Mouse (Mus musculus) heart, embryonic 15.5 days (tissue): ENCODE results near the gene Pdk2. TPM values are rescaled to one million over a fixed set of nuclear protein-coding genes. Genes with fewer than 3 reads are reported as not detected.

Experiments used
- ATAC-seq: fragments of 200-750 bp; cut with Nextera tagmentation; replicated peaks from 2 replicates; pipeline ENCODE4 v1.8.0; 2017; ENCODE audit warnings: low read depth, moderate TSS enrichment; ENCODE audit not compliant: insufficient number of reproducible peaks, insufficient read depth, low FRiP score
- H3K27ac ChIP-seq: fragments of 300-500 bp; sonication (generic); 2 replicates; pipeline ENCODE4 v1.5.1; 2015; ENCODE audit warnings: mild to moderate bottlenecking, inconsistent platforms
- H3K27me3 ChIP-seq: fragments of 300-500 bp; sonication (generic); 2 replicates; pipeline ENCODE4 v1.6.1; 2015; ENCODE audit warnings: inconsistent platforms
- H3K36me3 ChIP-seq: fragments of 300-500 bp; sonication (generic); 2 replicates; pipeline ENCODE4 v1.6.1; 2015; ENCODE audit warnings: mild to moderate bottlenecking, inconsistent platforms
- H3K4me1 ChIP-seq: fragments of 300-500 bp; sonication (generic); replicated peaks from 2 replicates; pipeline ENCODE4 v1.6.1; 2015; ENCODE audit warnings: inconsistent platforms
- H3K4me2 ChIP-seq: fragments of 300-500 bp; sonication (generic); 2 replicates; pipeline ENCODE4 v1.6.1; 2015; ENCODE audit warnings: inconsistent platforms, mild to moderate bottlenecking, moderate library complexity
- H3K4me3 ChIP-seq: fragments of 300-500 bp; sonication (generic); 2 replicates; pipeline ENCODE4 v1.5.1; 2015; ENCODE audit warnings: mild to moderate bottlenecking, inconsistent platforms
- H3K9ac ChIP-seq: fragments of 300-500 bp; sonication (generic); 2 replicates; pipeline ENCODE4 v1.6.1; 2015; ENCODE audit warnings: mild to moderate bottlenecking, inconsistent platforms
- H3K9me3 ChIP-seq: fragments of 300-500 bp; sonication (generic); replicated peaks from 2 replicates; pipeline ENCODE4 v1.6.1; 2016; ENCODE audit warnings: inconsistent platforms
- WGBS: fragments of 180-500 bp; shearing (Covaris S2); methylation state at CpG from one replicate; pipeline ENCODE4 v1.1.7; 2015; ENCODE audit warnings: mixed read lengths; 5-methylcytosine and 5-hydroxymethylcytosine counted together
- polyA plus RNA-seq: library from polyadenylated mRNA; unstranded; fragments of >200 nt; fragmentation: Nextera tagmentation; extraction: Ambion mirVana; gene quantifications from 2 replicates; pipeline ENCODE4 v1.2.1, GENCODE M21; 2015

Pdk2 gene
- polyA plus RNA-seq, 1 experiment from 2014 or later: 114 TPM

- Histone ChIP-seq H3K4me2 (peak overlapping the region; percentile 14; the same call in 1 of the 2 replicates), H3K4me3 (no peak overlapping the region), H3K36me3 (peaks cover 78% of the 10 kb centered on the region), H3K4me1 (peaks cover 52% of the 10 kb centered on the region), H3K9me3 (no peaks in the 10 kb centered on the region), H3K27ac (peak overlapping the region; percentile 56), H3K27me3 (no peaks in the 10 kb centered on the region), H3K9ac (no peak overlapping the region)
- ATAC-seq: no peak
- WGBS: 27% methylated on average over 4 of the region's 4 CpGs
Observed at GRCm38 (mm10) chr11:95000548-95000947, 40.6 kb downstream of the Pdk2 start.

- no peaks in the 10 kb centered on the region for H3K27me3 ChIP-seq
- no peak for ATAC-seq
- H3K4me1 ChIP-seq: peaks cover 56% of the 10 kb centered on the region
- H3K4me3 ChIP-seq: no peak overlapping the region
- H3K9ac ChIP-seq: no peak overlapping the region
- WGBS: 64% methylated on average over 8 of the region's 8 CpGs
- H3K4me2 ChIP-seq: no peak overlapping the region
- H3K9me3 ChIP-seq: no peaks in the 10 kb centered on the region
- peak overlapping the region; percentile 20 for H3K27ac ChIP-seq
- peaks cover 74% of the 10 kb centered on the region for H3K36me3 ChIP-seq
Observed at GRCm38 (mm10) chr11:95000128-95000527, 41.0 kb downstream of the Pdk2 start.

- 0 out of 2 replicates have a peak overlapping the region, but pooled peaks have one; percentile 7 for H3K27ac ChIP-seq
- H3K4me2 ChIP-seq: no peak overlapping the region; the same call in 1 of the 2 replicates
- H3K4me3 ChIP-seq: no peak overlapping the region
- H3K9ac ChIP-seq: no peak overlapping the region
- H3K27me3 ChIP-seq: no peaks in the 10 kb centered on the region
- H3K36me3 ChIP-seq: peaks cover 60% of the 10 kb centered on the region
- WGBS: 70% methylated on average over 16 of the region's 16 CpGs
- H3K4me1 ChIP-seq: peaks cover 68% of the 10 kb centered on the region
- no peaks in the 10 kb centered on the region for H3K9me3 ChIP-seq
- no peak for ATAC-seq
Observed at GRCm38 (mm10) chr11:94998041-94998531, 43.1 kb downstream of the Pdk2 start.

- H3K27ac ChIP-seq: 0 out of 2 replicates have a peak overlapping the region, but pooled peaks have one; percentile 7
- no peak overlapping the region for H3K9ac ChIP-seq
- H3K36me3 ChIP-seq: peaks cover 55% of the 10 kb centered on the region
- 46% methylated on average over 5 of the region's 5 CpGs for WGBS
- ATAC-seq: no peak
- no peaks in the 10 kb centered on the region for H3K27me3 ChIP-seq
- no peaks in the 10 kb centered on the region for H3K9me3 ChIP-seq
- no peak overlapping the region for H3K4me2 ChIP-seq
- no peak overlapping the region for H3K4me3 ChIP-seq
- peaks cover 73% of the 10 kb centered on the region for H3K4me1 ChIP-seq
Observed at GRCm38 (mm10) chr11:94997596-94997995, 43.6 kb downstream of the Pdk2 start.

- no peak overlapping the region for H3K4me2 ChIP-seq
- peaks cover 79% of the 10 kb centered on the region for H3K4me1 ChIP-seq
- no peak overlapping the region for H3K27ac ChIP-seq
- H3K36me3 ChIP-seq: peaks cover 49% of the 10 kb centered on the region
- H3K4me3 ChIP-seq: no peak overlapping the region
- 90% methylated on average over 6 of the region's 6 CpGs for WGBS
- ATAC-seq: no peak
- no peak overlapping the region for H3K9ac ChIP-seq
- H3K9me3 ChIP-seq: no peaks in the 10 kb centered on the region
- no peaks in the 10 kb centered on the region for H3K27me3 ChIP-seq
Observed at GRCm38 (mm10) chr11:94996984-94997383, 44.2 kb downstream of the Pdk2 start.

- no peaks in the 10 kb centered on the region for H3K9me3 ChIP-seq
- ATAC-seq: no peak
- WGBS: 78% methylated on average over 8 of the region's 8 CpGs
- no peak overlapping the region; the same call in 1 of the 2 replicates for H3K9ac ChIP-seq
- H3K4me1 ChIP-seq: peaks cover 78% of the 10 kb centered on the region
- H3K36me3 ChIP-seq: peaks cover 42% of the 10 kb centered on the region; the same call in 1 of the 2 replicates
- H3K4me2 ChIP-seq: peak overlapping the region; percentile 98
- H3K4me3 ChIP-seq: no peak overlapping the region
- no peaks in the 10 kb centered on the region for H3K27me3 ChIP-seq
- no peak overlapping the region for H3K27ac ChIP-seq
Observed at GRCm38 (mm10) chr11:94996101-94996500, 45.1 kb downstream of the Pdk2 start.

- no peaks in the 10 kb centered on the region for H3K9me3 ChIP-seq
- H3K4me3 ChIP-seq: peak overlapping the region; percentile 73
- H3K27me3 ChIP-seq: no peaks in the 10 kb centered on the region
- H3K27ac ChIP-seq: no peak overlapping the region
- H3K36me3 ChIP-seq: peaks cover 38% of the 10 kb centered on the region; the same call in 1 of the 2 replicates
- H3K9ac ChIP-seq: peak overlapping the region; percentile 82
- peaks cover 74% of the 10 kb centered on the region for H3K4me1 ChIP-seq
- 80% methylated on average over 11 of the region's 11 CpGs for WGBS
- H3K4me2 ChIP-seq: peak overlapping the region; percentile 98
- ATAC-seq: no peak
Observed at GRCm38 (mm10) chr11:94994947-94995772, 46.0 kb downstream of the Pdk2 start.

- H3K4me2 ChIP-seq: peak overlapping the region; percentile 98
- WGBS: 18% methylated on average over 10 of the region's 10 CpGs
- H3K36me3 ChIP-seq: peaks cover 29% of the 10 kb centered on the region; the same call in 1 of the 2 replicates
- H3K9me3 ChIP-seq: no peaks in the 10 kb centered on the region
- ATAC-seq: no peak
- peak overlapping the region; percentile 82 for H3K9ac ChIP-seq
- no peaks in the 10 kb centered on the region for H3K27me3 ChIP-seq
- H3K4me1 ChIP-seq: peaks cover 76% of the 10 kb centered on the region
- H3K27ac ChIP-seq: peak overlapping the region; percentile 92
- peak overlapping the region; percentile 73 for H3K4me3 ChIP-seq
Observed at GRCm38 (mm10) chr11:94994208-94994814, 46.8 kb downstream of the Pdk2 start.

- ATAC-seq: no peak; the same call in 1 of the 2 replicates
- Histone ChIP-seq H3K4me1 (peaks cover 83% of the 10 kb centered on the region), H3K9me3 (no peaks in the 10 kb centered on the region), H3K27ac (peak overlapping the region; percentile 92), H3K9ac (peak overlapping the region; percentile 82), H3K27me3 (no peaks in the 10 kb centered on the region), H3K4me2 (peak overlapping the region; percentile 98), H3K4me3 (peak overlapping the region; percentile 73), H3K36me3 (peaks cover 18% of the 10 kb centered on the region; the same call in 1 of the 2 replicates)
- WGBS: 2% methylated on average over 22 of the region's 22 CpGs
Observed at GRCm38 (mm10) chr11:94992754-94993606, 48.2 kb downstream of the Pdk2 start.

GRCm38 (mm10) chr11:94992480-94992753, 48.7 kb downstream of the Pdk2 start:
- peaks cover 12% of the 10 kb centered on the region; the same call in 1 of the 2 replicates for H3K36me3 ChIP-seq
- peak overlapping the region; percentile 73 for H3K4me3 ChIP-seq
- peak overlapping the region; percentile 92 for H3K27ac ChIP-seq
- no peaks in the 10 kb centered on the region for H3K27me3 ChIP-seq
- peak overlapping the region; percentile 98 for H3K4me2 ChIP-seq
- no peaks in the 10 kb centered on the region for H3K9me3 ChIP-seq
- no peak for ATAC-seq
- H3K4me1 ChIP-seq: peaks cover 85% of the 10 kb centered on the region
- H3K9ac ChIP-seq: peak overlapping the region; percentile 82
- 1% methylated on average over 20 of the region's 20 CpGs for WGBS
